Mouse (Mus musculus): ENCODE measurements around the gene Arhgap17. TPM values are rescaled to one million over a fixed set of nuclear protein-coding genes. Genes with fewer than 3 reads are reported as not detected.

Gene Arhgap17
- total RNA-seq, 2 experiments from 2014 or later, result 13.1 to 13.8 TPM

- no peak for DNase-seq
Observed at GRCm38 (mm10) chr7:123285896-123286295, 83.8 kb downstream of the Arhgap17 start.

GRCm38 (mm10) chr7:123283826-123284225, 85.9 kb downstream of the Arhgap17 start:
- DNase-seq, result no peak

- no peak for DNase-seq
Observed at GRCm38 (mm10) chr7:123279797-123280196, 89.9 kb downstream of the Arhgap17 start.

DNA sequence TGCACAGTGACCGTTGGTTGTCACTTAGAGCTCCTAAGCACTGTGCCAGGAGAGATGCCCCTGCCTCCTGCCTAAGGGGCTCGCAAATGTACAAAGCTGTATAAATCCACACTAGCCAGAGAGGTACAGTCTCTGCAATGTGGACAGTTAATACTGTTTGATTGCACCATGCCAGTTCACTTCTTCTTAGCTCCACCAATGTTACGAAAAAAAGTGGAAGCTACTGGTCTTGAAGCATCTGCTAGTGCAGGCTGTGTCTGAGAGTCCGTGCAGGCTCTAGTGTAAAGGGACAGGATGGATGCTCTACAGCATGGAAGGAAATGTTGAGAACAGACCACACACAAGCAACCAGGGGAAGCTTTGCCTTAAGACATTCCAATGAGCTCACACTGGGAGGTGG, 93.1 kb downstream of the Arhgap17 start:
- DNase-seq, result no peak

- no peak for DNase-seq
Observed at GRCm38 (mm10) chr7:123273056-123273455, 96.7 kb downstream of the Arhgap17 start.

DNA sequence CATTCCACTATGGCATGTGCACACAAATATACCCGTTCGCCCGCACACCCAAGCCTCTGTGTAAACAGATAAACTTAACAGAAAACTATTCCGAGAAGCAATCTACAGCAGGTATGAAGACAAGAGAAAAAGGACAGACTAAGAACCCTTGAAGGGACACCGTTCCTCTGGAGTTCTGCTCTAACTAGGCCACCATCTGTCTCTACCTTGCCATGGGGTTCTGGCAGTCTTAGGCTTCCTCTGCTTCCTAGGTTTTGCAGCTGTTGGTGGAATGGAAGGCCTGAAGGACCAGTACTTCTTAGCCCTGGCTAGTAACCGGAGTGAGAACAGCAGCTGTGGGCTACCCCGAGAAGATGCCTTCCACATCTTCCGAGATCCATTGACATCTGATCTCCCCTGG, 111.6 kb downstream of the Arhgap17 start:
- no peak for DNase-seq

DNA sequence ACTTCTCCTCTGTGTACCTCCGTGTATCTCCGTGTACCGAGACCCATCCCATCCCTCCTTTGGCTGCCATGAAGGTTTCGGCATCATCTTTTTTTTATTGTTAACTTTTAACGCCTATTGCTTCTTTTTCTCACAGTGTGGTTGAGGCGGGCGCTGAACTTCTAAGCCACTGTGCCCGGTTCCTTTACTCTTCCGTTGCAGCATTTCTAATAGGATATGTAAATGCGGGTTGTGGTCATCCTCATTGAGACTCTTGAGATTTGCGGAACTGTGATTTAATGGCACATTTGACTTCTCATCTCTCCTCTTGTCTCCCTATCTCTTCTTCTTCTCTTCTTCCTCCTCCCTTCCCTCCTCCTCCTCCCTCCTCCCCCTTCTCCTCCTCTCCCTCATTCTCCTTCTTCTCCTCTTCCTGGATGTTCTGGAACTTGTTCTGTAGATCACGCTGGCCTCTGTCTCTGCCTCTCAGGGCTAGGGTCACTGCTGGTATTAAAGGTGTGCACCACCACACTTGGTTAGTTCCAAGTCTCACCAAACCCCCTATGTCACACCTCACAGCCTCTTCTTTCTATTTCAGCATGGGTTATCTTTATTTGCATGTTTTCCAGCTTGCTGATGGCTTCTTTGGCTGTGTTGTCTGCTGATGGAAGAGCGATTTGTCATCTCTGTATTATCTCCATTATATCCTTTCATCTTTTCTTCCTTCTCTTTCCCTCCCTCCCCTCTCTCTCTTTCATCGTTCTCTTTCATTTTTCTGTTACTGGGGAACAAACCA, 115.3 kb downstream of the Arhgap17 start:
- no peak for DNase-seq

DNA sequence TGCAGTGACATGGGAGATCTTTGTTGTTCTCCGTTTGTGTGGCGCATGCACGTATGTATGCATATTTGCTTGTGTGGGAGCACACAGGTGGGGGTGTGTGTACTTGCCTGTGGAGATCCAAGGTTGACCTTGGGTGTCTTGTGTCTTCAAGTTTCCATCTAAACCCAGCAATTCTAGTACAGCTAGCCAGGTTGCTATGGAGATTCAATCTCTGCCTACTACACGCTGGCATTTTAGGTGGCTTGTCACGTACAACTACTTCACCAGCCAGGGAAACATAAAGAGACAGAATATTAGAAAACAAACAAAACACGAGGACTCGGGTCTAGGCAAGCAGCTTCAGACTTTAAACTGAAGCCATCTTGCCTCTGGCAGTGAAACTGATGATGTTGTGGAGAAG, 116.3 kb downstream of the Arhgap17 start:
- no peak for DNase-seq

GRCm38 (mm10) chr7:123251343-123251742, 118.4 kb downstream of the Arhgap17 start:
- DNase-seq, result no peak

DNA sequence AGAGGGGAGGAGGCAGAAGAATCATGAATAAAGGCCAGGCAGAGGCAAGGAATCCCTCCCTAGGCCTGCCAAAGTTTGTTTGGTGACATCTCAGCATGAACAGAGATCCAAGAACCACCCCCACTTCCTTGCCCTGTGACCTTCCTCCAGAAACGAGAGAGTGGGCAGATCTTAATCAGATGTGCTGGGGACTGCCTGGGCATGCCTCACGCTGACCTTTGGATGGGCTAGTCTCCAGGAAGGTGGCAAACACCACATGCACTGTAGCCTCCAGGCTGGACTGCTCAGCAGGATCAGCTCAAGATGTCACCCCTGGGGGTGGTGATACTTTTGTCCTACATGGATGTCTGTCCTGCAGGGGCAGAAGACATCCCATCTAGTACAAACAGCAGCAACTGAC, 121.5 kb downstream of the Arhgap17 start:
- DNase-seq, result no peak

DNA sequence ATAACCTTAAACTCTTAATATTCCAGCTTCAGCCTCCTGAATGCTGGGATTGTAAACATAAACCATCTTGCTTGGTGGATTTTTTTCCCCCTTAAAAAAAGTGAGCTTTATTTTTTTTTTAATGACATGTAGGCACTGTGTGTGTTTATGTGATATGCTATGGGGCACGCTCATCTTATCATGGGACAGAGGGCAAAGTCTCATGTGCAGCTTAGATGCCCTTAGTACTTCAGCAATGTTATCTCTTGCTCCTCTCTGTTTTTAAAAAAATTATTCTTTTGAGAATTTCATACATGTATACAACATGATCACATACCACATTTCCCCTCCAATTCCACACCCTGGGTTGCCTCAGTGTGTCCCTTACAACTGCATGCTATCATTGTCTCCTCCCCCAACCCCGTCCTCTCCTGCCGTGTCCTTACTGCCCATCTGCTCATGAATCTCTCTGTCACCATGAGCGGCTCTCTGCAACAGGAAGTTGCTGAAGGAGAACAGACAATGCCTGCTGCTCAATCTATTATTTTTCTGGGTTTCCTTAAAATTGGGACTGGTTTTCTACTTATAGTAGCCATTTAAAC, 123.1 kb downstream of the Arhgap17 start:
- DNase-seq, result no peak

DNA sequence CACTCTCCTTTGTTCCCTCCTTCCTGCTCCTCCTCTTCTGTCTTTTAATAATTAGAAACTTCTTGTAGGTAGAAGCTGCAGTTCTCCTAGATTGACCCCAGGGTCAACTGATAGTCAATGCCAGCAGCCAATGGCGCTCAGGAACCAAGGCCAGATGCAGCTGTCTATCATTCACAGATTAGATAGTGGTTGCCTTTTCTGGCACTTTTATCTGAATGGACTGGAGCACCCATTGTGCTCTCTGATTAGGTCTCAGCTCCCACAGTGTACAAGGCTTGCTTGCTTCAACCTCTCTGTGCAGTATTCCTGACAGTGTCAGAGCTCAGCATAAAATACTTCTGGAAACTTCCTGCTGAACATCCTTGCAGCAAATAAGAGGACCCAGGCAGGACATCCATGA, 124.9 kb downstream of the Arhgap17 start:
- no peak for DNase-seq

- DNase-seq, result no peak
Observed at GRCm38 (mm10) chr7:123242241-123242640, 127.5 kb downstream of the Arhgap17 start.

- no peak for DNase-seq
Observed at GRCm38 (mm10) chr7:123240064-123240463, 129.7 kb downstream of the Arhgap17 start.

GRCm38 (mm10) chr7:123238621-123239020, 131.1 kb downstream of the Arhgap17 start:
- DNase-seq, result no peak

- DNase-seq, result no peak
Observed at GRCm38 (mm10) chr7:123235449-123235848, 134.3 kb downstream of the Arhgap17 start.

Other genes with a start within 250 kb of the Arhgap17 start
- 10 to 100 TPM; 18.9 to 20.4 TPM for gene Tnrc6a, start 246.0 kb downstream of the Arhgap17 start, total RNA-seq (2021)
- gene Slc5a11, start 155.1 kb downstream of the Arhgap17 start, total RNA-seq (2021), result not detected
- gene Lcmt1, start 131 bp downstream of the Arhgap17 start, total RNA-seq (2021), result 10 to 100 TPM; 22.9 to 23.9 TPM
- gene Aqp8, start 92.4 kb upstream of the Arhgap17 start, total RNA-seq (2021), result not detected
- under 1 TPM in 1 of 2 experiments, not detected in 1; 0.03 TPM for gene Zkscan2, start 130.5 kb upstream of the Arhgap17 start, total RNA-seq (2021)

Measured in gastrocnemius, postnatal 25 days (tissue).